ENCODE assay signal across 10 mouse cellular contexts in genomic region chr19:29978847-29979246, GRCm38 (mm10). TPM values are rescaled to one million over a fixed set of nuclear protein-coding genes. Genes with fewer than 3 reads are reported as not detected.
A peak's percentile ranks its signal among the peaks of the same experiment; 100 is the strongest.
DNase-seq lines count a peak whose midpoint lies in the region; TF ChIP-seq lines count a peak whose summit lies in the region.
"Had no signal": no experiment of that assay in that cellular context is flagged by ENCODE, and none has a peak within 500 bp of the region (broad histone marks: within the 10 kb centered on the region; RNA-seq: fewer than 3 reads in every experiment).

No protein-coding gene starts in this region.

- peaks cover 7% of the 10 kb centered on the region; the same call in 1 of the 2 replicates for H3K9me3 ChIP-seq in E14TG2a.4 (ENCODE audit: low read length)
- H3K9me3 ChIP-seq: limb, embryonic 12.5 days had no signal

- H3K36me3 ChIP-seq in E14TG2a.4 (ENCODE audit: insufficient read depth, low read length), result no peaks in the 10 kb centered on the region
- H3K36me3 ChIP-seq: limb, embryonic 12.5 days had no signal

- H3K27me3 ChIP-seq in E14TG2a.4 (ENCODE audit: insufficient read depth, low read length), result no peaks in the 10 kb centered on the region
- H3K27me3 ChIP-seq: limb, embryonic 12.5 days had no signal

- peak; percentile 88 for TF ChIP-seq CTCF in layer of hippocampus, adult 2 months (conservative IDR thresholded peaks at IDR 0.05)
- TF ChIP-seq CTCF in E14TG2a.4 (conservative IDR thresholded peaks at IDR 0.05; ENCODE audit: low read length), result peak; percentile 45

- DNase-seq in cerebellum, adult 8-10 months, result peak; percentile 11
- DNase-seq in cerebellum, postnatal 36 days, result no peak
- peak; percentile 44 to 65 for DNase-seq in layer of hippocampus, adult 2 months (ENCODE audit: low spot score in 2 of 2)
- no peak for DNase-seq in layer of hippocampus, postnatal 25 days (ENCODE audit: extremely low spot score in 1 of 2, low spot score in 1 of 2)
- peak; percentile 10 for DNase-seq in forelimb bud, embryonic 11.5 days (ENCODE audit: low read depth, low spot score)
- peak; percentile 66 for DNase-seq in retina, postnatal 1 day
- no peak for DNase-seq in thymus, adult 18-20 months

- peak overlapping the region; percentile 63 for H3K27ac ChIP-seq in layer of hippocampus, adult 2 months
- H3K27ac ChIP-seq: limb, embryonic 12.5 days had no signal

- H3K4me3 ChIP-seq in layer of hippocampus, adult 2 months, result no peak overlapping the region
- no peak overlapping the region for H3K4me3 ChIP-seq in E14TG2a.4 (replicated peaks; ENCODE audit: low read length)
- H3K4me3 ChIP-seq: erythroblast, embryonic 14.5 days; limb, embryonic 12.5 days had no signal

- H3K4me1 ChIP-seq in E14TG2a.4 (replicated peaks; ENCODE audit: low read depth, low read length), result no peaks in the 10 kb centered on the region
- H3K4me1 ChIP-seq: limb, embryonic 12.5 days had no signal

RNA-seq across cellular contexts. Expression of gene Trpd52l3, which starts 24.7 kb away (rescaled TPM):
- not detected for total RNA-seq in layer of hippocampus, adult 2 months (2021)
- total RNA-seq in layer of hippocampus, postnatal 25 days (2021), result not detected

RNA-seq across cellular contexts. Expression of gene Uhrf2, which starts 51.5 kb away (rescaled TPM):
- 10 to 100 TPM; 63.5 to 69.5 TPM for total RNA-seq in layer of hippocampus, adult 2 months (2021)
- 10 to 100 TPM; 61.8 to 62.1 TPM for total RNA-seq in layer of hippocampus, postnatal 25 days (2021)

RNA-seq across cellular contexts. Expression of gene Il33, which starts 53.9 kb away (rescaled TPM):
- 10 to 100 TPM; 50.9 to 55.7 TPM for total RNA-seq in layer of hippocampus, adult 2 months (2021)
- 10 to 100 TPM; 20.2 to 22.6 TPM for total RNA-seq in layer of hippocampus, postnatal 25 days (2021)

Comparison
In these comparisons a context has a peak if more than half of its experiments do, and no peak if none do; other contexts are left out.
1. DNase-seq: peak in cerebellum, adult 8-10 months (single experiment), layer of hippocampus, adult 2 months (2 of 2), forelimb bud, embryonic 11.5 days (single experiment) and retina, postnatal 1 day (single experiment); none in cerebellum, postnatal 36 days (0 of 2), layer of hippocampus, postnatal 25 days (0 of 2) and thymus, adult 18-20 months (0 of 2).